Mouse (Mus musculus) midbrain, embryonic 14.5 days (tissue): ENCODE results near the gene Neb. TPM values are rescaled to one million over a fixed set of nuclear protein-coding genes. Genes with fewer than 3 reads are reported as not detected.
A peak's percentile ranks its signal among the peaks of the same experiment; 100 is the strongest.

ENCODE experiments used
- ATAC-seq: fragments of 200-750 bp; cut with Nextera tagmentation; 2 replicates; pipeline ENCODE4 v1.8.0; 2017; ENCODE audit warnings: moderate number of reproducible peaks, moderate library complexity; ENCODE audit not compliant: low FRiP score, low TSS enrichment
- DNase-seq: peaks from one replicate; pipeline ENCODE4 v3.0.0-alpha.2; 2015
- H3K27ac ChIP-seq: fragments of 300-500 bp; sonication (generic); replicated peaks from 2 replicates; pipeline ENCODE4 v1.5.1; 2014; ENCODE audit warnings: mild to moderate bottlenecking, low read depth, low read length, moderate library complexity
- H3K27me3 ChIP-seq: fragments of 300-500 bp; sonication (generic); 2 replicates; pipeline ENCODE4 v1.6.1; 2014; ENCODE audit warnings: low read length, control low read depth, mixed read lengths; ENCODE audit not compliant: control insufficient read depth, insufficient read depth
- H3K36me3 ChIP-seq: fragments of 300-500 bp; sonication (generic); 2 replicates; pipeline ENCODE4 v1.6.1; 2014; ENCODE audit warnings: low read length, control low read depth; ENCODE audit not compliant: control insufficient read depth, insufficient read depth
- H3K4me1 ChIP-seq: fragments of 300-500 bp; sonication (generic); 2 replicates; pipeline ENCODE4 v1.6.1; 2014; ENCODE audit warnings: mild to moderate bottlenecking, antibody characterized with exemption, low read length, control low read depth; ENCODE audit not compliant: control insufficient read depth, insufficient read depth
- H3K4me2 ChIP-seq: fragments of 300-500 bp; sonication (generic); 2 replicates; pipeline ENCODE4 v1.6.1; 2014; ENCODE audit warnings: mild to moderate bottlenecking, low read length, moderate library complexity
- H3K4me3 ChIP-seq: fragments of 300-500 bp; sonication (generic); replicated peaks from 2 replicates; pipeline ENCODE4 v1.5.1; 2014; ENCODE audit warnings: low read depth, low read length
- H3K9ac ChIP-seq: fragments of 300-500 bp; sonication (generic); replicated peaks from 2 replicates; pipeline ENCODE4 v1.6.1; 2014; ENCODE audit warnings: mild to moderate bottlenecking, low read length, moderate library complexity
- H3K9me3 ChIP-seq: fragments of 300-500 bp; sonication (generic); 2 replicates; pipeline ENCODE4 v1.6.1; 2016; ENCODE audit warnings: low read length, control low read depth, mixed read lengths; ENCODE audit not compliant: control insufficient read depth
- WGBS: fragments of 180-500 bp; shearing (Covaris S2); extraction: QIAGEN DNeasy Blood & Tissue Kit; methylation state at CpG from one replicate; pipeline ENCODE4 v1.1.7; 2014; 5-methylcytosine and 5-hydroxymethylcytosine counted together
- polyA plus RNA-seq: library from polyadenylated mRNA; unstranded; fragments of >200 nt; fragmentation: Nextera tagmentation; extraction: Ambion mirVana; gene quantifications from 2 replicates; pipeline ENCODE4 v1.2.1, GENCODE M21; 2014

The Neb gene
- polyA plus RNA-seq, 1 experiment from 2014 or later, result 0.45 TPM

- Histone ChIP-seq H3K4me1 (no peaks in the 10 kb centered on the region), H3K4me3 (no peak overlapping the region), H3K9ac (no peak overlapping the region), H3K27ac (no peak overlapping the region), H3K9me3 (no peaks in the 10 kb centered on the region; the same call in 1 of the 2 replicates), H3K4me2 (no peak overlapping the region), H3K36me3 (no peaks in the 10 kb centered on the region), H3K27me3 (no peaks in the 10 kb centered on the region)
- no peak for DNase-seq
- WGBS, result 90% methylated on average over 4 of the region's 4 CpGs
- ATAC-seq, result no peak
Measured at GRCm38 (mm10) chr2:52310757-52311156, 67.5 kb downstream of the Neb start.

- Histone ChIP-seq H3K36me3 (no peaks in the 10 kb centered on the region), H3K27me3 (no peaks in the 10 kb centered on the region), H3K4me1 (no peaks in the 10 kb centered on the region), H3K27ac (no peak overlapping the region), H3K4me3 (no peak overlapping the region), H3K4me2 (no peak overlapping the region), H3K9ac (no peak overlapping the region), H3K9me3 (no peaks in the 10 kb centered on the region)
- 84% methylated on average over 5 of the region's 5 CpGs for WGBS
- DNase-seq (no peak), ATAC-seq (no peak)
Measured at GRCm38 (mm10) chr2:52306635-52307034, 71.6 kb downstream of the Neb start.

GRCm38 (mm10) chr2:52304554-52304953 is 73.7 kb downstream of the Neb start:
- no peaks in the 10 kb centered on the region for H3K36me3 ChIP-seq
- H3K4me2 ChIP-seq, result no peak overlapping the region
- no peaks in the 10 kb centered on the region for H3K4me1 ChIP-seq
- ATAC-seq (no peak), DNase-seq (no peak)
- no peak overlapping the region for H3K27ac ChIP-seq
- H3K4me3 ChIP-seq, result no peak overlapping the region
- WGBS, result 82% methylated on average over 3 of the region's 3 CpGs
- no peaks in the 10 kb centered on the region for H3K27me3 ChIP-seq
- H3K9ac ChIP-seq, result no peak overlapping the region
- no peaks in the 10 kb centered on the region for H3K9me3 ChIP-seq

- H3K4me1 ChIP-seq, result no peaks in the 10 kb centered on the region
Measured at GRCm38 (mm10) chr2:52303405-52303804, 74.9 kb downstream of the Neb start.

GRCm38 (mm10) chr2:52297969-52298368 is 80.3 kb downstream of the Neb start:
- H3K4me3 ChIP-seq, result no peak overlapping the region
- 97% methylated on average over 5 of the region's 5 CpGs for WGBS
- H3K27me3 ChIP-seq, result no peaks in the 10 kb centered on the region
- no peak overlapping the region for H3K27ac ChIP-seq
- H3K36me3 ChIP-seq, result no peaks in the 10 kb centered on the region
- H3K4me2 ChIP-seq, result no peak overlapping the region
- no peaks in the 10 kb centered on the region for H3K9me3 ChIP-seq
- ATAC-seq (no peak), DNase-seq (no peak)
- no peak overlapping the region for H3K9ac ChIP-seq
- no peaks in the 10 kb centered on the region for H3K4me1 ChIP-seq

More at GRCm38 (mm10) chr2:52303405-52303804, 74.9 kb downstream of the Neb start:
- Histone ChIP-seq H3K4me2 (no peak overlapping the region), H3K27me3 (no peaks in the 10 kb centered on the region), H3K27ac (no peak overlapping the region), H3K4me3 (no peak overlapping the region), H3K9ac (no peak overlapping the region), H3K9me3 (no peaks in the 10 kb centered on the region), H3K36me3 (no peaks in the 10 kb centered on the region)
- WGBS, result 94% methylated on average over 1 of the region's 1 CpGs
- DNase-seq (no peak), ATAC-seq (no peak)

- WGBS, result 88% methylated on average over 9 of the region's 9 CpGs
- ATAC-seq, result no peak
Measured at GRCm38 (mm10) chr2:52296779-52297178, 81.5 kb downstream of the Neb start.

GRCm38 (mm10) chr2:52287436-52287835 is 90.8 kb downstream of the Neb start:
- DNase-seq (no peak), ATAC-seq (no peak)
- Histone ChIP-seq H3K27ac (no peak overlapping the region), H3K36me3 (no peaks in the 10 kb centered on the region), H3K4me1 (no peaks in the 10 kb centered on the region), H3K4me2 (no peak overlapping the region), H3K9ac (no peak overlapping the region), H3K4me3 (no peak overlapping the region), H3K9me3 (no peaks in the 10 kb centered on the region), H3K27me3 (no peaks in the 10 kb centered on the region)
- 77% methylated on average over 1 of the region's 1 CpGs for WGBS

More at GRCm38 (mm10) chr2:52296779-52297178, 81.5 kb downstream of the Neb start:
- H3K9ac ChIP-seq, result no peak overlapping the region
- H3K36me3 ChIP-seq, result no peaks in the 10 kb centered on the region
- no peak overlapping the region for H3K4me2 ChIP-seq
- H3K4me1 ChIP-seq, result no peaks in the 10 kb centered on the region
- H3K27ac ChIP-seq, result no peak overlapping the region
- no peak for DNase-seq
- H3K9me3 ChIP-seq, result no peaks in the 10 kb centered on the region
- no peak overlapping the region for H3K4me3 ChIP-seq
- H3K27me3 ChIP-seq, result no peaks in the 10 kb centered on the region

GRCm38 (mm10) chr2:52286421-52286820 is 91.9 kb downstream of the Neb start:
- Histone ChIP-seq H3K9ac (no peak overlapping the region), H3K4me3 (no peak overlapping the region), H3K4me1 (no peaks in the 10 kb centered on the region), H3K4me2 (no peak overlapping the region), H3K27me3 (no peaks in the 10 kb centered on the region), H3K9me3 (no peaks in the 10 kb centered on the region), H3K36me3 (no peaks in the 10 kb centered on the region), H3K27ac (no peak overlapping the region)
- WGBS, result 72% methylated on average over 6 of the region's 6 CpGs
- DNase-seq (peak; percentile 5), ATAC-seq (no peak)

- Histone ChIP-seq H3K9ac (no peak overlapping the region), H3K9me3 (no peaks in the 10 kb centered on the region), H3K4me2 (no peak overlapping the region), H3K4me1 (no peaks in the 10 kb centered on the region), H3K4me3 (no peak overlapping the region), H3K27ac (no peak overlapping the region), H3K36me3 (no peaks in the 10 kb centered on the region), H3K27me3 (no peaks in the 10 kb centered on the region)
- no peak for DNase-seq
- 26% methylated on average over 1 of the region's 1 CpGs for WGBS
- ATAC-seq, result no peak
Measured at GRCm38 (mm10) chr2:52272146-52272545, 106.1 kb downstream of the Neb start.
